Mouse (Mus musculus) left cerebral cortex, adult 9 months (tissue): ENCODE measurements at regions not wholly inside any gene's neighbourhood (a gene's known extent, or its start where the extent isn't known, plus 50 kb on each side); places are given as distances from the start of the nearest gene placed in this dataset.

Experiments
- DNase-seq, 2 experiments: peaks; one replicate each; pipeline ENCODE4 v3.0.0; 2022; ENCODE audit warnings: low spot score in 2 of 2

GRCm38 (mm10) chr5:119292889-119293288, 377.6 kb upstream of the Tbx3 start:
- DNase-seq = no peak

- DNase-seq = no peak
These were observed 371.2 kb upstream of the Tbx3 start for GRCm38 (mm10) chr5:119299311-119299710.

DNA sequence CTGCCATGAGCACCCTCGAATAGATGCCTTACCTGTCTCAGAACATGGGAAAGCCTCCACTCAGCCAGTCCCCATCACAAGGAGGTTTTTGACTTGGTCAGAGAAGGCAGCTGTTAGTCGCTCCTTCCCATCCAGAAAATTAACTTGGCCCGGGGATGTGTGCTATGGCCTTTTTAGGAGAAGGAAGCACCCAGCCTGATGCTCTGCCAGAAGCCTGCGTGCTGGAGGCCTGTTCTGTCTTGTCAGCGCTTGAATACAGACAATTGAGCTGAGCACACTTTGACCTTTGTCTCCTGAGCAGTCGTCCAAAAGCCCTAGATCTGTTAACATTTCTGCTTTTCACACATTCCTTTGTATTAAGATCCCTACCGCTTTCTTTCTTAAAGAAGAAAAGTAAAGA, 370.4 kb upstream of the Tbx3 start:
- no peak for DNase-seq

- DNase-seq = no peak
These were observed 368.9 kb upstream of the Tbx3 start for GRCm38 (mm10) chr5:119301539-119301938.

DNA sequence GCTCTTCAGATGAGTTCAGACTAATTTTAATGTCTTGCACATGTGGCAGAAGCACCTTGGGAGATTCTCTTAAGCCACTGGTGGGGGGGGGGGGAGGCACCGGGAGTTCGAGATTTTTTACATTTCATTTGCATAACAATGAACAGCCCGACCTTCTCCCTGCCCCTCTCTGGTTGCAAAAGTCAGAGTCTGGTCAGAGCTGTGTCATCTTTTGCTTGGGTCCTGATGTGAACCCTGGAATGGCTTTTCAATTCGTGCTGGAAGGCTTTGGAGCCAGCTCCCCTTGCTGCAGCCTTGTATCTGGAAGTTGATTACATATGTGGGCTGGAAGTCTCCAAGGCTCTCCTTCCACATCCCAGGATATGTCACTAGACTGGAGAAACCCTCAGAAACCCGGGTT, 365.7 kb upstream of the Tbx3 start:
- no peak for DNase-seq

GRCm38 (mm10) chr5:119307768-119308167, 362.7 kb upstream of the Tbx3 start:
- DNase-seq = no peak

GRCm38 (mm10) chr5:119310178-119310930, 360.1 kb upstream of the Tbx3 start:
- no peak for DNase-seq

DNA sequence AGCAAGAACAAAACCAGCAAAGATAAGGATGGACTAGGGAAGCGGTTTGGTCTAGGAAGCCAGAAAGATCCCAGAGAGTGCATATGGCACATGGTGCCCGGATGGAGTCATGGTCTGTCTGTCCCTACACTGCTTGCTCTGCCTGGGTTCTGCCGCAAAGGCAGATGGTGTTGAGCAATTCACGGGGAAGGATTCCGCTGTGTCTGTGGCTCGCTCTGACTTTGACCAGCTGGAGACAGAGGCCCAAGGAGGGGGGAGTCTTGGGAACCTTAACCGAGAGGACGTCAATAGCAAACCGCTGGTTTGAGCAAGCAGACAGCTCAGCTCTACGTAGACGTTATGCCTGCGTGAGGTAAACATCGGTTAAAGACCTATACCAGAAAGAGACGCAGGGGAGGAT, 357.7 kb upstream of the Tbx3 start:
- no peak for DNase-seq

GRCm38 (mm10) chr5:119315149-119315548, 355.3 kb upstream of the Tbx3 start:
- DNase-seq = no peak

DNA sequence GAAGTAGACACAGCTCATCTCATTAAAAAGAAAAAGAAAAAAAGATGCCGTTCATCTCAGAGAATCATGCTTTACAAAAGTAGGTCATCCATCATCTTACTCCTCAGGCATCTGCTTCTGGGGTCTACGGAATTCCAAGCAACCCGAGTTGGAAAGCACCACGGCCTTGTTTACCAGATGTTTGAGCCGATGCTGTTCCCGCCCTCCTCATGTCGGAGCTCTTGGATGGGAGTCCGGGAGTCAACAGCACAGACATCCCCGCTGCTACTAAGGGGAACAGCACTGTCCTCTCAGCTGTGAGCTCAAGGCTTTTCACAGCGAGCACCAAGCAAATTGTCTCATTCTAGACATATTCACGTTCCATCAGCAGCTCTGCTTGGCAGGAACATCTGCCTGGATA, 352.9 kb upstream of the Tbx3 start:
- DNase-seq = no peak

DNA sequence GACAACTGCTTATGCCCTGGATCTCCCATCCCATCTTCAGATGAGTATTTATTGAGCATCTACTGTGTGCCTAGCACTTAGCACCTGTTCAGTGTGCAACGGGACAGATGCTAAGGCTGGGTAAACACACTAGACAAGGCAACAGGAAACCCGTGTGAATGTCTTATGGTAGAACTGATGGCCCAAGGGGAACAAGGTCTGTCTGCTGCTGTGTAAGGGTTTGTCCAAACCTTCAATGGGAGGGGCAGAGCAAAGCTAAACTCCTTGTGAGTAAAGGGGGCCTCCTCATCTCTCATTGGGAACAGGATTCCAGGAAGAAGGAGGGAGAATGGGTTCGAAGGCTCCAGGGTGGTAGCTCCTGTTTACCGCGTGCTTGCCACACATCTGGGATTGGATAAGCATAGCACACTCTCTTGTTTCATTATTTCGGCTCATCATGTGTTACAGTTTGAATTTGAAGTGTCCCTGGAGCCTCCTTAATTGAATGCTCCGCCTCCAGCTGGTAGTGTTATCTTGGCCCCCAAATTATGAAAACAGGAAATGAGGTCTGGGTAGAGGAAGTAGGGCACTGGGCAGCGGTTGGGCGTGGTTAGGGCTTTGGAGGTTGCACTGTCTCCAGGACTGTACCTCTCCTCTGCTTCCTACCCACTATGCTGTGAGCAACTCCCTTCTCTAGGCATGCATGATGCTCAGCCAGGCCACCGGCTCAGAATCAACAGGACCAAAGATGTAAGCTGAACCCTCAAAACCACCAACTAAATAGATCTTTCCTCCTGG, 348.9 kb upstream of the Tbx3 start:
- no peak for DNase-seq

GRCm38 (mm10) chr5:119322411-119322810, 348.1 kb upstream of the Tbx3 start:
- no peak for DNase-seq

DNA sequence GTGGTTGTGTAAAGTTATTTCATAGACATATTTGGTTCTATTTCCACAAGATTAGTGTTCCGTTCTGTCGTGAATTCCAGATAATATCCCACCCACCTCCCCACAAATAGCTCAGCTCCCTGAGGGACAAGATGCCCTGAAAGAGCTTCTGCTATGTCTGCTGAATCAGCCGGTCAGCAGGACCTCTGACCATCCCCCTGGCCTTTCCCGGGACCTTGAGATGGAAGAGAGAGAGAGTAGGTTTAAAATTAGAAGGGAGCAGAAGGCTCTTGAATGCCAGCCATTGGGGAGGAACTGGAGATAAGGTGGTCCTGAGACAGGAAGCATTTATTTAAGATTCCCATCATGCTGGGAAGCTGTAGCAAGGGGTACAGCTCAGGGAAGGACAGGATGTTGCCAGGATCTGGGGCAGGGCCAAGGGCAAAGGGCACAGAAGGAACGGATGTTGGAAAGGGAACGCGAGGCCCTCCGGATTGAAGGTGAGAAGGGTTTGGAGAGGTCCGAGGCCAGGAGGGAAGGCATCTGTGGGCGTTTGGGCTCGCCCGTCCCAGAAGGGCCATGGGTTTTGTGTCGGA, 344.7 kb upstream of the Tbx3 start:
- no peak for DNase-seq

GRCm38 (mm10) chr5:119326895-119327294, 343.6 kb upstream of the Tbx3 start:
- DNase-seq = no peak

- DNase-seq = no peak
These were observed 341.5 kb upstream of the Tbx3 start for GRCm38 (mm10) chr5:119328971-119329370.

DNA sequence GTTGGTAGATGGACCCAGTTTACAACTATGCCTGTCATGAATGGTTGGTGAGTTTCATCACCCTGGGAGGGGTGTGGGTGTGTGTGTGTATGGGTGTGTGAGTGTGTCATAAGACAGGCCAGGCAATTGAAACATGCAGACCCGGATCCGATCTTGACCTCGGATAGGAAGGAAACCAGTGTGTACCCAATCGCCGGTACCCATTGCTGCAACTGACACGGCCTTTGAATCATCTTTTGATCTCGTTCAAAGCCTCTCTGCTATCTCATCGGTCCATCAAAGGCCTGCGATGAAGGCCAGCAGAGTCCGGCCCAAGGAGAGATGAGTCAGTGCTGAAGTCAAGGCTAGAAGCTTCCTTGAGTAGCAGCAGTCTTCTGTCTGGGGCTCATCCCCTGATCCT, 341.1 kb upstream of the Tbx3 start:
- no peak for DNase-seq

DNA sequence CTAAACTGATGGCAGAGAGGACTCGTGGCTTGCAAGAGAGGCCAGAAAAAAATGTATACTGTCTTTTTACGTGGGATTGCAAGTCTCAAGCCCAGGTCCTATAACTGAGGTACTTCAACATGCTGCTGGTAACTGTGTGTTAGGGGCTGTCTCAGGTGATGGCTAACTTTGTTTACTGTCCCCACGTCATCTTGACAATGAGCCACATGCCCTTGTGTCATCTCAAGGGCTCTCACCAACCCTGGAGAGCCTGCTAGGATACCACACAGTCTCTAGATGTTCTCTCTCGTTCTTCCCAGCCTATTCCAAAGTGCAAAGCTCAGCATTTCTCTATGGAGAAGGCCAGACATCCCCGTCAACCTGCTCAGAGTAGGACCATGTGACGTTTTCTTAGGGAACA, 340.6 kb upstream of the Tbx3 start:
- DNase-seq = no peak

- DNase-seq = no peak
These were observed 339.0 kb upstream of the Tbx3 start for GRCm38 (mm10) chr5:119331461-119331860.

- no peak for DNase-seq
These were observed 337.8 kb upstream of the Tbx3 start for GRCm38 (mm10) chr5:119332621-119333020.

GRCm38 (mm10) chr5:119335211-119335610, 335.3 kb upstream of the Tbx3 start:
- no peak for DNase-seq

DNA sequence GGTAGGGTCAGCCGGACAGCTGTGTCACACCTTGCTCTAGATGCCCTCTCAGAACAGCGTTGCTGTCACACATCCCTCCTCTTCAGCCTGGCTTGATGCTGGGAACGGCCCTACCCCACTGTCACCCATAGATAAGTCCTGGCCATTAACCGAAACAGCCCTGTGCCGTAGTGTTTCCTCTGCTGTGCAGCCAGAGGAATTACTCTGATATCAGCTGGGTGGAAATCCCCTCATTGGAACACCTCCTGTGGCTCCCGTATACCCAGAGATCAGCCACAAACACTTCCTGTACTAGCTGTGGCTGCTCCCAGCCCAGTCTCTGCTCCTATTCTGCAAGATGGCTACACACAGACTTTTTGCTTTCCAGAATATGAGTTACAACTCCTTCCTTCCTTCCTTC, 334.5 kb upstream of the Tbx3 start:
- DNase-seq = no peak

- DNase-seq = no peak
These were observed 332.7 kb upstream of the Tbx3 start for GRCm38 (mm10) chr5:119337739-119338138.

DNA sequence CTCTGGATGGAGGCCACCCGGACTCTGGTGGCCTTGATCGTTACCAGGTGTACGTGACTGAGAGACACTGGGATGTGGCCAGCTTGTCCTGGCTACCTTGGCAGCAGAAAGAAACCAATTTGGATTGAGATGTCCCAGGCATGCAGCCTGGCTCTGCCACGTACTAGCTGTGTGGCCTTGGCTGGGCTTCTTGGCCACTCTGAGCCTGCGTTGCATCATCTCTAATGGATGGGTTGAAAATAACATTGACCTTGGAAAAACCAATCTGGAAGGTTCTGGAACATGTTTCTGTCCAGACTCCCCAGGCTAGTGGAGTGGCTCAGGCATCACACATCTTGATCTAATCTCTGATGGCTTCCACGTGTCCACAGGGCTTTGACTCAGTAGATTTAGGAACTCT, 331.8 kb upstream of the Tbx3 start:
- no peak for DNase-seq
